Mouse (Mus musculus) spleen, adult 2 months (tissue): ENCODE data around the gene Gm47791. TPM values are rescaled to one million over a fixed set of nuclear protein-coding genes. Genes with fewer than 3 reads are reported as not detected.
A peak's percentile ranks its signal among the peaks of the same experiment; 100 is the strongest.

ENCODE experiments used
- DNase-seq, 2 experiments: peaks; one replicate each; pipeline versions ENCODE4 v3.0.0 to v3.0.0-alpha.2; 2012 to 2021; ENCODE audit warnings: low spot score in 2 of 2, low read depth in 1 of 2
- H3K27ac ChIP-seq: fragments of 200-500 bp; 2 replicates; pipeline ENCODE4 v1.5.1; 2012; ENCODE audit warnings: low read length, inconsistent platforms; ENCODE audit not compliant: insufficient read depth
- H3K27me3 ChIP-seq: fragments of 200-500 bp; 2 replicates; pipeline ENCODE4 v1.6.1; 2012; ENCODE audit warnings: mild to moderate bottlenecking, moderate library complexity, low read length, inconsistent platforms; ENCODE audit not compliant: control insufficient read depth, insufficient read depth
- H3K36me3 ChIP-seq: fragments of 200-500 bp; 2 replicates; pipeline ENCODE4 v1.6.1; 2012; ENCODE audit warnings: mild to moderate bottlenecking, low read length, inconsistent platforms; ENCODE audit not compliant: control insufficient read depth, insufficient read depth
- H3K4me1 ChIP-seq: fragments of 200-500 bp; 2 replicates; pipeline ENCODE4 v1.6.1; 2011; ENCODE audit warnings: inconsistent platforms; ENCODE audit not compliant: control insufficient read depth, insufficient read depth, insufficient read length
- H3K4me3 ChIP-seq: fragments of 200-500 bp; 2 replicates; pipeline ENCODE4 v1.5.1; 2011; ENCODE audit warnings: mild to moderate bottlenecking, inconsistent platforms; ENCODE audit not compliant: insufficient read depth, insufficient read length; ENCODE audit errors: extremely low read depth
- CTCF ChIP-seq: fragments of 200-500 bp; IDR thresholded peaks from 2 replicates; pipeline ENCODE4 v1.5.1; 2011; ENCODE audit warnings: mild to moderate bottlenecking, inconsistent platforms; ENCODE audit not compliant: insufficient read depth, insufficient read length, insufficient replicate concordance; ENCODE audit errors: extremely low read depth
- POLR2A ChIP-seq: fragments of 200-500 bp; IDR thresholded peaks from 2 replicates; pipeline ENCODE4 v1.6.1; 2011; ENCODE audit warnings: low read depth, low read length, inconsistent platforms
- WGBS: fragments of 180-500 bp; shearing (Covaris S2); methylation state at CpG from one replicate; pipeline ENCODE4 v1.1.7; 2018; 5-methylcytosine and 5-hydroxymethylcytosine counted together
- polyA plus RNA-seq: library from polyadenylated mRNA; depleted of rRNA; stranded (reverse); fragments of >200 nt; gene quantifications from 2 replicates; pipeline ENCODE4 v1.2.3, GENCODE M21; 2012; rRNA removed

The Gm47791 gene
- polyA plus RNA-seq = not detected in 2 replicates

DNA sequence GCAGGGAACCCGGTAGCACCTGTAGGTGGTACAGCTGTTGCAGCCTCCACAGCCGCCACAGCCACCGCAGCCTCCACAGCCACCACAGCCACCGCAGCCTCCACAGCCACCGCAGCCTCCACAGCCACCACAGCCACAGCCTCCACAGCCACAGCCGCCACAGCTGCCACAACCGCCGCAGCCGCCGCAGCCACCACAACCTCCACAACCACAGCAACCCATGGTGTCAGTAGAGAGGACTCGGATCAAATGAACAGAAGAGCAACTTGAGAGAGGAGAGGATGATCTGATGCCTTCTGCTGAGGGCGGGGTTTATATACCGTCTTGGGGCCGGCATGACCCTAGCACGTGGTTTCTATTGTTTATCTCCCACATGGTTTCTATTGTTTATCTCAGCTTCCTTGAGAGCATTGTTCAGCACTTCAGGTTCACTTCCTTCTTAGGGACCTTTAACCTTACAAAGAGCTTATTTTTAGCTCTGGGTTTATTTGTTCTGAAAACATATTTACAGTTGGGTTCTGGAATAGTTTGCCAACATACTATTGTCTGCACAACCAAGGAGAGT is at the start of gene Gm47791:
Gene Gm47791, minus strand, starts transcription at position 222 of the 565 bp plus-strand sequence.
- H3K36me3 ChIP-seq = no peaks in the 10 kb centered on the region
- 83% methylated on average over 15 of the region's 15 CpGs for WGBS
- no peak within 1 kb of the TSS for H3K27ac ChIP-seq
- no peaks in the 10 kb centered on the region for H3K27me3 ChIP-seq
- DNase-seq = no peak
- H3K4me1 ChIP-seq = no peaks in the 10 kb centered on the region
- TF ChIP-seq CTCF (no peak), POLR2A (no peak)
- H3K4me3 ChIP-seq = no peak within 1 kb of the TSS

DNA sequence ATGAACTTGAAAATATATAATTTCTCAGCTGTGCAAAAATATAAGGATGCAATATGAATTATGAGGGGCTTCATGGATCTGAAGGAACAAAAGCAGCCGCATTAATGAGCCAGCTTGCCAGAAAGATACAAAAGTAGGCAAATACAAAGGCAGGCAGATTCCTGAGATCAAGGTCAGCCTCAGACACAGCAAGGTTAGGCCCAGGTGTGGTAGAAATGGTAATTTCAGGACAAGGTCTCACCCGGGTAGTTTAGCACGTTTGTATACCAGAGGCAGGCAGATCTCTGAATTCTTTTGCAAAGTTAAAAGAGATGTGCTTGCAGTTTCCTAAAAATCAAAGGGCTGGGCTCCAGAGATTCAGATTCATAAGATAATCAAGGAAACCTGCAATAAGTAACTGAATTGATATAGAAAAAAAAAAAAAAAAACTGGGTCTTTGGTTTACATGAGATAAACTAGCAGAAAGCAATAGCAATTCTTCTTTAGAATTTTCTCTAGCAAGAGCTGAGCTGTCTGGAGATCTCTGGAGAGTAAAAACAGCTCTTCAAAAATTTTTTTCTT is 49.7 kb upstream of the Gm47791 start:
- Histone ChIP-seq H3K4me1 (peaks cover 2% of the 10 kb centered on the region; the same call in 1 of the 2 replicates), H3K36me3 (no peaks in the 10 kb centered on the region), H3K4me3 (no peak overlapping the region), H3K27ac (no peak overlapping the region; the same call in 1 of the 2 replicates), H3K27me3 (no peaks in the 10 kb centered on the region)
- no peak for DNase-seq
- TF ChIP-seq CTCF (no peak), POLR2A (no peak)
- 83% methylated on average over 3 of the region's 3 CpGs for WGBS

GRCm38 (mm10) chr1:82820179-82820578 is 49.1 kb upstream of the Gm47791 start:
- no peak for TF ChIP-seq POLR2A
- TF ChIP-seq CTCF = no peak
- H3K27ac ChIP-seq = peak overlapping the region; percentile 66
- 83% methylated on average over 15 of the region's 15 CpGs for WGBS
- DNase-seq = no peak
- H3K4me3 ChIP-seq = peak overlapping the region; percentile 30; the same call in 1 of the 2 replicates
- H3K4me1 ChIP-seq = peaks cover 2% of the 10 kb centered on the region; the same call in 1 of the 2 replicates
- no peaks in the 10 kb centered on the region for H3K36me3 ChIP-seq
- no peaks in the 10 kb centered on the region for H3K27me3 ChIP-seq

DNA sequence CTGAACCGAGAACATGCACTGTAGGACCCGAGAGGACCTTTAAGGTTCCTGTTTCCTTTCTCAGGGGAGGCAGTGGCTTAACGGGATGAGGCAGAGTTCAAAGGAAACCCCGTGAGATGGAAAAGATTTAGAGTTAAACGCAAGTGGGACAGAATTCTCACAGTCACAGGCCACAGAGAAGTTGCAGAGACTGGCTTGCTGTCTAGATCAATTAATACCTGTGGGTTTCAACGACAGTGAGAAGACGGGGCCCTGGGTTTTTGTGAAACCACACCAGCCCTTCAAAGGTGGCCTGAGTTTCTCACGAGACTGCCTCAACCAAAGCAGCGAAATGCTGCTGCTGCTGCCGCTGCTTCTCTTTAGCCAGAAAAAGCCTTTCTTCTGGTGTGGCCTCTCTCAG is 48.3 kb upstream of the Gm47791 start:
- DNase-seq = no peak
- peaks cover 2% of the 10 kb centered on the region; the same call in 1 of the 2 replicates for H3K4me1 ChIP-seq
- no peak overlapping the region for H3K4me3 ChIP-seq
- TF ChIP-seq POLR2A (no peak), CTCF (no peak)
- no peaks in the 10 kb centered on the region for H3K36me3 ChIP-seq
- WGBS = 28% methylated on average over 10 of the region's 10 CpGs
- H3K27ac ChIP-seq = peak overlapping the region; percentile 63
- no peaks in the 10 kb centered on the region for H3K27me3 ChIP-seq

- DNase-seq = no peak
- no peaks in the 10 kb centered on the region for H3K27me3 ChIP-seq
- H3K27ac ChIP-seq = no peak overlapping the region
- no peaks in the 10 kb centered on the region for H3K36me3 ChIP-seq
- no peak for TF ChIP-seq CTCF
- TF ChIP-seq POLR2A = no peak
- H3K4me3 ChIP-seq = no peak overlapping the region
- WGBS = 52% methylated on average over 17 of the region's 17 CpGs
- peaks cover 2% of the 10 kb centered on the region; the same call in 1 of the 2 replicates for H3K4me1 ChIP-seq
These were observed 45.1 kb upstream of the Gm47791 start for GRCm38 (mm10) chr1:82815941-82816716.

GRCm38 (mm10) chr1:82811766-82812165 is 40.7 kb upstream of the Gm47791 start:
- whole genome bisulfite sequencing = 37% methylated on average over 1 of the region's 1 CpGs
- TF ChIP-seq CTCF = no peak
- no peak for TF ChIP-seq POLR2A
- H3K4me1 ChIP-seq = no peaks in the 10 kb centered on the region
- H3K27me3 ChIP-seq = no peaks in the 10 kb centered on the region
- H3K27ac ChIP-seq = no peak overlapping the region
- no peaks in the 10 kb centered on the region for H3K36me3 ChIP-seq
- no peak for DNase-seq
- H3K4me3 ChIP-seq = no peak overlapping the region

- Histone ChIP-seq H3K27ac (no peak overlapping the region), H3K36me3 (no peaks in the 10 kb centered on the region), H3K27me3 (no peaks in the 10 kb centered on the region), H3K4me1 (no peaks in the 10 kb centered on the region), H3K4me3 (no peak overlapping the region)
- DNase-seq = no peak
- 65% methylated on average over 3 of the region's 3 CpGs for WGBS
- TF ChIP-seq CTCF = no peak
- TF ChIP-seq POLR2A = no peak
These were observed 37.5 kb upstream of the Gm47791 start for GRCm38 (mm10) chr1:82808564-82808963.
